16 mouse cellular contexts compared by ENCODE assay signal in the genomic region with DNA sequence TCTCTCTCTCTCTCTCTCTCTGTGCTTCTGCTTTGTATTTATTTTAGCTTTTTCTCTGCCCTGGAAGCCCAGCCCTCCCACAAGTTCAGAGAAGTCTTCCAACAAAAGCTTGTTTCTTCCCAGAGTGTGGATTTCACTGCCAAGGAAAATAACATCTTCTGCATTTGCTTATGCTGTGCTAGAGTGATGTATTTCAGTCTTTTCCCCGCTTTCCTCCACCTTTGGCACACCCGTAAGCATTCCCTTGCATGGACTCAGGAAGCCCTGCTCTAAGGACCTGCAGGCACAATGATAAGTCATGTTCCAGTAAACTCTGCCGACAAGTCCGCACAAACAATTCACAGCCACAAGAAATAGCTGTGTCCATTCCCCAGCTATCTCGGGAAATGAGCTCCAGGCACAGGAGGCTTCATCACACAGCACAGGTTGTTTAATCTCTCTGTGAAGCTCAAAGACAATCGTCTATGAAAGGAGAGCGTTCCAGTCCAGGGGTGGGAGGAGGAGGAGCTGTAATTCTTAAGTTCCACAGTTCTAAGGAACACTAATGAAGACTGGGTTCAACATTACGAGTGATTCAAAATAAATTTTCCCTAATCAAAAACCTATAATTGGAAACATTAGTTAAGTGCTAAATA. TPM values are rescaled to one million over a fixed set of nuclear protein-coding genes. Genes with fewer than 3 reads are reported as not detected.
A peak's percentile ranks its signal among the peaks of the same experiment; 100 is the strongest.
DNase-seq lines count a peak whose midpoint lies in the region; ATAC-seq and TF ChIP-seq lines count a peak whose summit lies in the region.
"Had no signal": no experiment of that assay in that cellular context is flagged by ENCODE, and none has a peak within 500 bp of the region (broad histone marks: within the 10 kb centered on the region; RNA-seq: fewer than 3 reads in every experiment).

No protein-coding gene starts in this region.

- TF ChIP-seq CTCF in intestine, postnatal 0 days (IDR thresholded peaks at IDR 0.05; ENCODE audit: low read depth) = no peak
- TF ChIP-seq CTCF in midbrain, postnatal 0 days (IDR thresholded peaks at IDR 0.05) = no peak
- no peak for TF ChIP-seq CTCF in stomach, postnatal 0 days (IDR thresholded peaks at IDR 0.05; ENCODE audit: low read depth)
- no peak for TF ChIP-seq CTCF in cerebellum, adult 2 months (IDR thresholded peaks at IDR 0.05; ENCODE audit: borderline replicate concordance, insufficient read depth, low read depth, low read length)

- H3K27ac ChIP-seq in embryonic facial prominence, embryonic 12.5 days = 0 out of 2 replicates have a peak overlapping the region, but pooled peaks have one; percentile 23
- no peak overlapping the region for H3K27ac ChIP-seq in embryonic facial prominence, embryonic 10.5 days (replicated peaks)
- H3K27ac ChIP-seq in intestine, embryonic 14.5 days (ENCODE audit: low read depth) = peak overlapping the region; percentile 57
- H3K27ac ChIP-seq in intestine, postnatal 0 days (ENCODE audit: low read depth, low read length) = no peak overlapping the region
- peak overlapping the region; percentile 4; the same call in 1 of the 2 replicates for H3K27ac ChIP-seq in midbrain, postnatal 0 days (ENCODE audit: low read depth, low read length)
- H3K27ac ChIP-seq in midbrain, embryonic 14.5 days (replicated peaks; ENCODE audit: low read depth, low read length) = no peak overlapping the region
- H3K27ac ChIP-seq in stomach, postnatal 0 days (replicated peaks) = no peak overlapping the region; the same call in 1 of the 2 replicates
- H3K27ac ChIP-seq in cerebellum, adult 2 months (ENCODE audit: insufficient read depth, low read length) = no peak overlapping the region
- H3K27ac ChIP-seq: embryonic facial prominence, embryonic 15.5 days; hindbrain, postnatal 0 days had no signal

- no peak overlapping the region for H3K4me3 ChIP-seq in embryonic facial prominence, embryonic 12.5 days
- no peak overlapping the region for H3K4me3 ChIP-seq in embryonic facial prominence, embryonic 10.5 days
- H3K4me3 ChIP-seq in intestine, embryonic 14.5 days (ENCODE audit: low read depth, low read length) = no peak overlapping the region
- H3K4me3 ChIP-seq in intestine, postnatal 0 days (ENCODE audit: low read depth, low read length) = no peak overlapping the region
- no peak overlapping the region for H3K4me3 ChIP-seq in midbrain, postnatal 0 days (ENCODE audit: low read depth, low read length)
- H3K4me3 ChIP-seq in midbrain, embryonic 14.5 days (replicated peaks; ENCODE audit: low read depth, low read length) = no peak overlapping the region
- H3K4me3 ChIP-seq in stomach, postnatal 0 days (ENCODE audit: low read depth, low read length) = no peak overlapping the region
- H3K4me3 ChIP-seq in cerebellum, adult 2 months (replicated peaks; ENCODE audit: insufficient read depth, low read depth, low read length) = no peak overlapping the region
- H3K4me3 ChIP-seq: embryonic facial prominence, embryonic 15.5 days had no signal

- H3K36me3 ChIP-seq in embryonic facial prominence, embryonic 12.5 days = no peaks in the 10 kb centered on the region
- no peaks in the 10 kb centered on the region for H3K36me3 ChIP-seq in embryonic facial prominence, embryonic 10.5 days (replicated peaks)
- no peaks in the 10 kb centered on the region for H3K36me3 ChIP-seq in intestine, embryonic 14.5 days (ENCODE audit: control insufficient read depth, insufficient read depth, low read length)
- H3K36me3 ChIP-seq in intestine, postnatal 0 days (ENCODE audit: control insufficient read depth, insufficient read depth) = no peaks in the 10 kb centered on the region
- H3K36me3 ChIP-seq in midbrain, postnatal 0 days (ENCODE audit: insufficient read depth, low read length) = no peaks in the 10 kb centered on the region
- H3K36me3 ChIP-seq in midbrain, embryonic 14.5 days (ENCODE audit: control insufficient read depth, insufficient read depth, low read length) = no peaks in the 10 kb centered on the region
- H3K36me3 ChIP-seq in stomach, postnatal 0 days (ENCODE audit: control insufficient read depth, insufficient read depth, low read length) = no peaks in the 10 kb centered on the region
- H3K36me3 ChIP-seq: embryonic facial prominence, embryonic 15.5 days had no signal

- no peak for ATAC-seq in embryonic facial prominence, embryonic 12.5 days (ENCODE audit: insufficient number of reproducible peaks, insufficient read depth, low FRiP score, low TSS enrichment)
- peak; percentile 72 for ATAC-seq in intestine, embryonic 14.5 days (replicated peaks; ENCODE audit: low FRiP score, low TSS enrichment, low read depth)
- ATAC-seq in intestine, postnatal 0 days = no peak
- ATAC-seq in midbrain, postnatal 0 days (ENCODE audit: low FRiP score) = no peak
- ATAC-seq in midbrain, embryonic 14.5 days (ENCODE audit: low FRiP score, low TSS enrichment) = no peak
- ATAC-seq in stomach, postnatal 0 days (ENCODE audit: low FRiP score, low TSS enrichment) = no peak
- ATAC-seq: hindbrain, postnatal 0 days had no signal

- no peaks in the 10 kb centered on the region for H3K27me3 ChIP-seq in embryonic facial prominence, embryonic 12.5 days
- no peaks in the 10 kb centered on the region for H3K27me3 ChIP-seq in embryonic facial prominence, embryonic 10.5 days (replicated peaks; ENCODE audit: low read depth, poor library complexity, severe bottlenecking)
- no peaks in the 10 kb centered on the region for H3K27me3 ChIP-seq in intestine, embryonic 14.5 days (replicated peaks; ENCODE audit: control insufficient read depth, insufficient read depth, low read length)
- H3K27me3 ChIP-seq in intestine, postnatal 0 days (replicated peaks; ENCODE audit: control insufficient read depth, insufficient read depth, low read length) = no peaks in the 10 kb centered on the region
- no peaks in the 10 kb centered on the region for H3K27me3 ChIP-seq in midbrain, postnatal 0 days (ENCODE audit: insufficient read depth, low read length)
- H3K27me3 ChIP-seq in midbrain, embryonic 14.5 days (ENCODE audit: control insufficient read depth, insufficient read depth, low read length) = no peaks in the 10 kb centered on the region
- no peaks in the 10 kb centered on the region for H3K27me3 ChIP-seq in stomach, postnatal 0 days (ENCODE audit: control insufficient read depth, insufficient read depth, low read length)
- H3K27me3 ChIP-seq in cerebellum, adult 2 months (ENCODE audit: control insufficient read depth, insufficient read depth, low read length) = no peaks in the 10 kb centered on the region
- H3K27me3 ChIP-seq: embryonic facial prominence, embryonic 15.5 days had no signal

- 69% methylated on average over 8 of the region's 8 CpGs for WGBS in embryonic facial prominence, embryonic 12.5 days
- WGBS in embryonic facial prominence, embryonic 10.5 days = 83% methylated on average over 8 of the region's 8 CpGs
- WGBS in intestine, embryonic 14.5 days = 26% methylated on average over 8 of the region's 8 CpGs
- 57% methylated on average over 8 of the region's 8 CpGs for WGBS in intestine, postnatal 0 days
- WGBS in midbrain, postnatal 0 days = 60% methylated on average over 8 of the region's 8 CpGs
- 80% methylated on average over 8 of the region's 8 CpGs for WGBS in midbrain, embryonic 14.5 days
- 35% methylated on average over 8 of the region's 8 CpGs for WGBS in stomach, postnatal 0 days
- 74% methylated on average over 8 of the region's 8 CpGs for WGBS in cerebellum, adult 2 months

- no peak for TF ChIP-seq POLR2A in cerebellum, adult 2 months (IDR thresholded peaks at IDR 0.05; ENCODE audit: borderline replicate concordance, insufficient read depth, low read length)

- H3K9ac ChIP-seq in embryonic facial prominence, embryonic 12.5 days = no peak overlapping the region
- H3K9ac ChIP-seq in intestine, embryonic 14.5 days (ENCODE audit: low read length) = no peak overlapping the region
- H3K9ac ChIP-seq in intestine, postnatal 0 days (ENCODE audit: low read depth, low read length) = no peak overlapping the region
- no peak overlapping the region for H3K9ac ChIP-seq in midbrain, postnatal 0 days (replicated peaks; ENCODE audit: low read length, poor library complexity, severe bottlenecking)
- no peak overlapping the region for H3K9ac ChIP-seq in midbrain, embryonic 14.5 days (replicated peaks; ENCODE audit: low read length)
- no peak overlapping the region for H3K9ac ChIP-seq in stomach, postnatal 0 days (ENCODE audit: low read length)
- H3K9ac ChIP-seq: embryonic facial prominence, embryonic 15.5 days had no signal

- no peak for TF ChIP-seq EP300 in stomach, postnatal 0 days (optimal IDR thresholded peaks at IDR 0.05)

- no peaks in the 10 kb centered on the region for H3K4me1 ChIP-seq in embryonic facial prominence, embryonic 12.5 days
- no peaks in the 10 kb centered on the region for H3K4me1 ChIP-seq in embryonic facial prominence, embryonic 10.5 days
- no peaks in the 10 kb centered on the region; the same call in none of the 2 replicates for H3K4me1 ChIP-seq in intestine, embryonic 14.5 days (replicated peaks; ENCODE audit: control insufficient read depth, insufficient read depth, low read length)
- no peaks in the 10 kb centered on the region for H3K4me1 ChIP-seq in intestine, postnatal 0 days (replicated peaks; ENCODE audit: control insufficient read depth, insufficient read depth, low read length)
- 0 out of 2 replicates have a peak, but pooled peaks cover 3% of the 10 kb centered on the region for H3K4me1 ChIP-seq in midbrain, postnatal 0 days (ENCODE audit: insufficient read depth, low read length)
- 0 out of 2 replicates have a peak, but pooled peaks cover 3% of the 10 kb centered on the region for H3K4me1 ChIP-seq in midbrain, embryonic 14.5 days (ENCODE audit: control insufficient read depth, insufficient read depth, low read length)
- no peaks in the 10 kb centered on the region for H3K4me1 ChIP-seq in stomach, postnatal 0 days (replicated peaks; ENCODE audit: control insufficient read depth, insufficient read depth)
- H3K4me1 ChIP-seq in cerebellum, adult 2 months (ENCODE audit: control insufficient read depth, insufficient read depth, low read length) = peaks cover 5% of the 10 kb centered on the region

- no peak overlapping the region for H3K4me2 ChIP-seq in embryonic facial prominence, embryonic 12.5 days (replicated peaks)
- peak overlapping the region; percentile 32 for H3K4me2 ChIP-seq in intestine, embryonic 14.5 days (ENCODE audit: low read length)
- no peak overlapping the region for H3K4me2 ChIP-seq in intestine, postnatal 0 days (replicated peaks; ENCODE audit: low read depth)
- no peak overlapping the region for H3K4me2 ChIP-seq in midbrain, postnatal 0 days (ENCODE audit: low read depth, low read length, poor library complexity, severe bottlenecking)
- H3K4me2 ChIP-seq in midbrain, embryonic 14.5 days (ENCODE audit: low read length) = no peak overlapping the region
- peak overlapping the region; percentile 15; the same call in 1 of the 2 replicates for H3K4me2 ChIP-seq in stomach, postnatal 0 days (replicated peaks; ENCODE audit: low read depth)
- H3K4me2 ChIP-seq: embryonic facial prominence, embryonic 15.5 days; midbrain, embryonic 11.5 days had no signal

- H3K9me3 ChIP-seq in embryonic facial prominence, embryonic 12.5 days = no peaks in the 10 kb centered on the region
- H3K9me3 ChIP-seq in embryonic facial prominence, embryonic 10.5 days = no peaks in the 10 kb centered on the region
- no peaks in the 10 kb centered on the region for H3K9me3 ChIP-seq in intestine, embryonic 14.5 days (ENCODE audit: control insufficient read depth, low read length)
- no peaks in the 10 kb centered on the region for H3K9me3 ChIP-seq in intestine, postnatal 0 days (ENCODE audit: control insufficient read depth)
- H3K9me3 ChIP-seq in midbrain, postnatal 0 days (ENCODE audit: low read length) = no peaks in the 10 kb centered on the region
- no peaks in the 10 kb centered on the region for H3K9me3 ChIP-seq in midbrain, embryonic 14.5 days (ENCODE audit: control insufficient read depth, low read length)
- H3K9me3 ChIP-seq in stomach, postnatal 0 days (ENCODE audit: control insufficient read depth, low read length) = no peaks in the 10 kb centered on the region
- H3K9me3 ChIP-seq: embryonic facial prominence, embryonic 15.5 days had no signal

- no peak for DNase-seq in embryonic facial prominence, embryonic 10.5 days (ENCODE audit: low spot score)
- DNase-seq in intestine, embryonic 14.5 days (ENCODE audit: low spot score) = peak; percentile 56
- DNase-seq in midbrain, postnatal 0 days (ENCODE audit: low spot score) = no peak
- DNase-seq in midbrain, embryonic 14.5 days = no peak
- DNase-seq in stomach, postnatal 0 days (ENCODE audit: low spot score) = no peak
- no peak for DNase-seq in cerebellum, adult 2 months
- DNase-seq: cerebellum, adult 9-10 months; layer of hippocampus, adult 9-11 months; left cerebral cortex, postnatal 4 days; lung, adult 2 months; thymus, postnatal 14 days had no signal

RNA-seq across cellular contexts. Expression of a gene that starts 17.8 kb away (rescaled TPM):
- polyA plus RNA-seq in embryonic facial prominence, embryonic 12.5 days (2016; fragmentation: Nextera tagmentation; extraction: Ambion mirVana) = 182 and 183 TPM in 2 replicates
- 75.7 and 81.6 TPM in 2 replicates for polyA plus RNA-seq in embryonic facial prominence, embryonic 10.5 days (2016; fragmentation: Nextera tagmentation; extraction: Ambion mirVana)
- polyA plus RNA-seq in intestine, embryonic 14.5 days (2014; fragmentation: Nextera tagmentation; extraction: Ambion mirVana) = 204 and 211 TPM in 2 replicates
- 173 and 185 TPM in 2 replicates for polyA plus RNA-seq in intestine, postnatal 0 days (2015; fragmentation: Nextera tagmentation; extraction: Ambion mirVana)
- 974 and 976 TPM in 2 replicates for total RNA-seq in midbrain, postnatal 0 days (2014; rRNA removed)
- 1,518 and 1,519 TPM in 2 replicates for polyA plus RNA-seq in midbrain, postnatal 0 days (2015; fragmentation: Nextera tagmentation; extraction: Ambion mirVana)
- polyA plus RNA-seq in midbrain, embryonic 14.5 days (2014; fragmentation: Nextera tagmentation; extraction: Ambion mirVana) = 911 and 915 TPM in 2 replicates
- 133 and 175 TPM in 2 replicates for polyA plus RNA-seq in stomach, postnatal 0 days (2015; fragmentation: Nextera tagmentation; extraction: Ambion mirVana)
- 673 and 722 TPM in 2 replicates for polyA plus RNA-seq in cerebellum, adult 2 months (2012; rRNA removed)

RNA-seq across cellular contexts. Expression of a gene that starts 58.5 kb away (rescaled TPM):
- 96.3 and 121 TPM in 2 replicates for polyA plus RNA-seq in embryonic facial prominence, embryonic 12.5 days (2016; fragmentation: Nextera tagmentation; extraction: Ambion mirVana)
- polyA plus RNA-seq in embryonic facial prominence, embryonic 10.5 days (2016; fragmentation: Nextera tagmentation; extraction: Ambion mirVana) = 152 and 166 TPM in 2 replicates
- 184 and 220 TPM in 2 replicates for polyA plus RNA-seq in intestine, embryonic 14.5 days (2014; fragmentation: Nextera tagmentation; extraction: Ambion mirVana)
- 78.7 and 87.4 TPM in 2 replicates for polyA plus RNA-seq in intestine, postnatal 0 days (2015; fragmentation: Nextera tagmentation; extraction: Ambion mirVana)
- total RNA-seq in midbrain, postnatal 0 days (2014; rRNA removed) = 97.3 and 97.8 TPM in 2 replicates
- 113 and 132 TPM in 2 replicates for polyA plus RNA-seq in midbrain, postnatal 0 days (2015; fragmentation: Nextera tagmentation; extraction: Ambion mirVana)
- polyA plus RNA-seq in midbrain, embryonic 14.5 days (2014; fragmentation: Nextera tagmentation; extraction: Ambion mirVana) = 173 and 174 TPM in 2 replicates
- polyA plus RNA-seq in stomach, postnatal 0 days (2015; fragmentation: Nextera tagmentation; extraction: Ambion mirVana) = 141 and 160 TPM in 2 replicates
- polyA plus RNA-seq in cerebellum, adult 2 months (2012; rRNA removed) = 95.7 and 107 TPM in 2 replicates

Comparison
In these comparisons a context has a peak if more than half of its experiments do, and no peak if none do; other contexts are left out.
1. H3K27ac ChIP-seq: peak in embryonic facial prominence, embryonic 12.5 days (single experiment), intestine, embryonic 14.5 days (single experiment) and midbrain, postnatal 0 days (single experiment); none in embryonic facial prominence, embryonic 10.5 days (single experiment), intestine, postnatal 0 days (single experiment), midbrain, embryonic 14.5 days (single experiment), stomach, postnatal 0 days (single experiment) and cerebellum, adult 2 months (single experiment).
2. H3K4me2 ChIP-seq: peak in intestine, embryonic 14.5 days (single experiment) and stomach, postnatal 0 days (single experiment); none in embryonic facial prominence, embryonic 12.5 days (single experiment), intestine, postnatal 0 days (single experiment), midbrain, postnatal 0 days (single experiment) and midbrain, embryonic 14.5 days (single experiment).